Mouse (Mus musculus) stomach, embryonic 14.5 days (tissue): Measurements from ENCODE around the gene Mrpl24. TPM values are rescaled to one million over a fixed set of nuclear protein-coding genes. Genes with fewer than 3 reads are reported as not detected.

Experiments used
- ATAC-seq: fragments of 200-750 bp; cut with Nextera tagmentation; 2 replicates; pipeline ENCODE4 v1.8.0; 2017; ENCODE audit warnings: low read depth, moderate TSS enrichment; ENCODE audit not compliant: insufficient number of reproducible peaks, insufficient read depth, low FRiP score
- H3K27ac ChIP-seq: fragments of 300-500 bp; sonication (generic); 2 replicates; pipeline ENCODE4 v1.5.1; 2014; ENCODE audit warnings: mild to moderate bottlenecking, low read length, moderate library complexity, mixed read lengths
- H3K27me3 ChIP-seq: fragments of 300-500 bp; sonication (generic); 2 replicates; pipeline ENCODE4 v1.6.1; 2014; ENCODE audit warnings: low read length, control low read depth, mixed read lengths; ENCODE audit not compliant: control insufficient read depth, insufficient read depth
- H3K36me3 ChIP-seq: fragments of 300-500 bp; sonication (generic); 2 replicates; pipeline ENCODE4 v1.6.1; 2014; ENCODE audit warnings: mild to moderate bottlenecking, control low read depth, low read length, moderate library complexity, mixed read lengths; ENCODE audit not compliant: control insufficient read depth, insufficient read depth
- H3K4me1 ChIP-seq: fragments of 300-500 bp; sonication (generic); 2 replicates; pipeline ENCODE4 v1.6.1; 2014; ENCODE audit warnings: low read length, control low read depth, mixed read lengths; ENCODE audit not compliant: control insufficient read depth, insufficient read depth
- H3K4me2 ChIP-seq: fragments of 300-500 bp; sonication (generic); replicated peaks from 2 replicates; pipeline ENCODE4 v1.6.1; 2014; ENCODE audit warnings: low read depth, low read length, control low read depth
- H3K4me3 ChIP-seq: fragments of 300-500 bp; sonication (generic); 2 replicates; pipeline ENCODE4 v1.5.1; 2014; ENCODE audit warnings: low read depth, low read length, control low read depth
- H3K9ac ChIP-seq: fragments of 300-500 bp; sonication (generic); replicated peaks from 2 replicates; pipeline ENCODE4 v1.6.1; 2014; ENCODE audit warnings: low read depth, mild to moderate bottlenecking, control low read depth, low read length, moderate library complexity, mixed read lengths
- H3K9me3 ChIP-seq: fragments of 300-500 bp; sonication (generic); 2 replicates; pipeline ENCODE4 v1.6.1; 2016; ENCODE audit warnings: low read depth, low read length, control low read depth; ENCODE audit not compliant: control insufficient read depth
- WGBS: fragments of 180-500 bp; shearing (Covaris S2); extraction: QIAGEN DNeasy Blood & Tissue Kit; methylation state at CpG from one replicate; pipeline ENCODE4 v1.1.7; 2014; 5-methylcytosine and 5-hydroxymethylcytosine counted together
- polyA plus RNA-seq: library from polyadenylated mRNA; unstranded; fragments of >200 nt; fragmentation: Nextera tagmentation; extraction: Ambion mirVana; gene quantifications from 2 replicates; pipeline ENCODE4 v1.2.1, GENCODE M21; 2014

Mrpl24 gene
- polyA plus RNA-seq, 1 experiment from 2014 or later, result 73.5 TPM

DNA sequence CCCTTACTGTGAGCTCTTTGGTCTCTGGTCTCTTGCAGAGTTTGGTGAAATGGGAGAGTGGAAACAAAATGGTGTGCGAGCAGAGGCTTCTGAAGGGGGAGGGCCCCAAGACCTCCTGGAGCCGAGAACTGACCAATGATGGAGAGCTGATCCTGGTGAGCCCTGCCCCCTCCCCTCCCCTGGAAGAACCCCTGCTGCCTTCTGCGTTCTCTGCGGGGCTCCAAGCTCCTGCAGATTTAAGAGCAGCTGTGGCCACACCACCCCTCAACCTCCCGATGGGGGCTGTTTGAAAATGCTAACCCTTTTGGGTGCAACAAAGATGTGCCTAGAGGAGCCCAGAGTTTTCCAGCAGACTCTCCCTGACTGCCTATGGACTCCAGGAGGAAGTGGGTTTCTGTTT, 33.1 kb downstream of the Mrpl24 start:
- Histone ChIP-seq H3K27ac (peak overlapping the region; percentile 59), H3K4me3 (peak overlapping the region; percentile 20), H3K4me2 (peak overlapping the region; percentile 46), H3K36me3 (no peaks in the 10 kb centered on the region), H3K9ac (peak overlapping the region; percentile 32; the same call in 1 of the 2 replicates), H3K27me3 (no peaks in the 10 kb centered on the region), H3K4me1 (peaks cover 38% of the 10 kb centered on the region), H3K9me3 (no peaks in the 10 kb centered on the region)
- WGBS, result 10% methylated on average over 5 of the region's 5 CpGs
- ATAC-seq, result peak; percentile 77; the same call in 1 of the 2 replicates

GRCm38 (mm10) chr3:87958056-87958455, 38.8 kb downstream of the Mrpl24 start:
- Histone ChIP-seq H3K4me1 (peaks cover 23% of the 10 kb centered on the region), H3K36me3 (no peaks in the 10 kb centered on the region), H3K9ac (no peak overlapping the region), H3K27ac (no peak overlapping the region), H3K9me3 (no peaks in the 10 kb centered on the region), H3K4me2 (no peak overlapping the region), H3K27me3 (no peaks in the 10 kb centered on the region), H3K4me3 (no peak overlapping the region)
- ATAC-seq, result no peak
- 17% methylated on average over 1 of the region's 1 CpGs for WGBS

- no peak overlapping the region for H3K4me2 ChIP-seq
- peaks cover 22% of the 10 kb centered on the region for H3K4me1 ChIP-seq
- 18% methylated on average over 4 of the region's 4 CpGs for WGBS
- no peaks in the 10 kb centered on the region for H3K36me3 ChIP-seq
- H3K27me3 ChIP-seq, result no peaks in the 10 kb centered on the region
- H3K9me3 ChIP-seq, result no peaks in the 10 kb centered on the region
- H3K9ac ChIP-seq, result no peak overlapping the region
- no peak for ATAC-seq
- H3K4me3 ChIP-seq, result no peak overlapping the region
- H3K27ac ChIP-seq, result no peak overlapping the region
These were observed 39.2 kb downstream of the Mrpl24 start for GRCm38 (mm10) chr3:87958476-87958875.

GRCm38 (mm10) chr3:87958967-87959366, 39.7 kb downstream of the Mrpl24 start:
- no peak for ATAC-seq

DNA sequence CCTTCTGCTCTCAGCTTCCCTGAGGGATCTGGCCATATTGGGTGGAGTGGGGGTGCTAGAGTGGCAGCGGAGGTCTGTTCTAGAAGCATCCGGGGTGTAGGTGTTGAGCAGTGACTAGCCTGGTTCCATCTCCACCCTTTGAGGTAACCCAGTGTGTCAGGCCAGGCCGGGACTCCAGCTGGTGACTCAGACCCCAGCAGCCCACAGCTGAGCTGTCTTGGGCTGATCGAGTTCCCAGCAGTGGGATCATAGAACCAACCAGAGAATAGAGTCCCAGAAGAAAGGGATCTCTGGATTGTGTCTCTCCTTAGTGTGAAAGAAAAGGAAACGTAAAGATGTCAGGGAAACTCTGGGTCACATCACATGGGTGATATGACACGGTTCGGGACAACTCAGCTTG, 40.1 kb downstream of the Mrpl24 start:
- no peaks in the 10 kb centered on the region for H3K36me3 ChIP-seq
- H3K9me3 ChIP-seq, result no peaks in the 10 kb centered on the region
- peak overlapping the region; percentile 98 for H3K27ac ChIP-seq
- 0 out of 2 replicates have a peak overlapping the region, but pooled peaks have one; percentile 66 for H3K4me2 ChIP-seq
- H3K4me1 ChIP-seq, result peaks cover 22% of the 10 kb centered on the region
- no peak overlapping the region for H3K4me3 ChIP-seq
- ATAC-seq, result no peak
- no peaks in the 10 kb centered on the region for H3K27me3 ChIP-seq
- H3K9ac ChIP-seq, result no peak overlapping the region
- WGBS, result 49% methylated on average over 7 of the region's 7 CpGs

More at GRCm38 (mm10) chr3:87958967-87959366, 39.7 kb downstream of the Mrpl24 start:
- H3K36me3 ChIP-seq, result no peaks in the 10 kb centered on the region
- no peak overlapping the region for H3K9ac ChIP-seq
- no peak overlapping the region for H3K4me3 ChIP-seq
- H3K27me3 ChIP-seq, result no peaks in the 10 kb centered on the region
- peaks cover 22% of the 10 kb centered on the region for H3K4me1 ChIP-seq
- no peak overlapping the region for H3K4me2 ChIP-seq
- H3K9me3 ChIP-seq, result no peaks in the 10 kb centered on the region
- H3K27ac ChIP-seq, result peak overlapping the region; percentile 98; the same call in 1 of the 2 replicates
- 8% methylated on average over 1 of the region's 1 CpGs for WGBS

GRCm38 (mm10) chr3:87960191-87960585, 40.9 kb downstream of the Mrpl24 start:
- no peaks in the 10 kb centered on the region for H3K36me3 ChIP-seq
- peaks cover 22% of the 10 kb centered on the region for H3K4me1 ChIP-seq
- no peak for ATAC-seq
- H3K9ac ChIP-seq, result peak overlapping the region; percentile 52
- H3K4me2 ChIP-seq, result peak overlapping the region; percentile 66
- H3K27me3 ChIP-seq, result no peaks in the 10 kb centered on the region
- peak overlapping the region; percentile 35 for H3K4me3 ChIP-seq
- H3K9me3 ChIP-seq, result no peaks in the 10 kb centered on the region
- H3K27ac ChIP-seq, result peak overlapping the region; percentile 98
- 5% methylated on average over 10 of the region's 10 CpGs for WGBS

DNA sequence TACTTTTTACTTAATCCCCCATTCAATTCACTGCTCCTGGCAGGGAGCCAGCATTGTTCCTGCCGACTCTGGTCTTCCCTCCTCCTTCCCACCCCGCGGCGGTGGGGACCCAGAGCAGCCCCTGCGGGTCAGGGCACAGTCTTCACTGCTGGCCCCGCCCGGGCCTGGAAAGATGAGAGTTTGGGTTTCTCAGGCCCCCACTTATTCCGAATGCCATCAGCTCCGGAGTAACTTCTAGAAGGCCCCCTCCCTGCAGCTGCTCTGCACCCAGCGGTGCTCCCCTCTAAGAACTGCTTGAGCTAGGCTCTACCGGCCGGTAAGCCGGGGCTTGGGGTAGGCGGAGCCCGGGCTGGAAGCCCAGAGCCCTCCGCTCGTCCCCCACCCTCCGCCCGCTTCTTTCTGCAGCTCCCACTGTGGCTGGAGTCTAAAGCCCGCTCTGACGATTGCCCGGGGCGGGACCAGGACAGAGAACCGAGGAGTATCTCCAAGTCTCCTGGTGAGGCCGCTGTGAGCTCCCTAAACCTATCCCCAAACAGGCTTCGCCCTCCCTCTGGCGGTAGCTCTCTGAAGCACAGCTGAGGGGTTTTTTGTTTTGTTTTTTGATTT, 41.4 kb downstream of the Mrpl24 start:
- ATAC-seq, result peak; percentile 97
- Histone ChIP-seq H3K4me1 (peaks cover 22% of the 10 kb centered on the region), H3K27ac (peak overlapping the region; percentile 98), H3K27me3 (no peaks in the 10 kb centered on the region), H3K9me3 (no peaks in the 10 kb centered on the region), H3K9ac (peak overlapping the region; percentile 52), H3K36me3 (no peaks in the 10 kb centered on the region), H3K4me3 (peak overlapping the region; percentile 35), H3K4me2 (peak overlapping the region; percentile 66)
- WGBS, result under 1% methylated on average over 27 of the region's 27 CpGs

- WGBS, result 1% methylated on average over 21 of the region's 21 CpGs
- no peaks in the 10 kb centered on the region for H3K9me3 ChIP-seq
- ATAC-seq, result no peak
- no peak overlapping the region for H3K9ac ChIP-seq
- no peaks in the 10 kb centered on the region for H3K27me3 ChIP-seq
- H3K4me2 ChIP-seq, result peak overlapping the region; percentile 93
- 0 out of 2 replicates have a peak overlapping the region, but pooled peaks have one; percentile 21 for H3K27ac ChIP-seq
- peak overlapping the region; percentile 54 for H3K4me3 ChIP-seq
- H3K4me1 ChIP-seq, result peaks cover 38% of the 10 kb centered on the region
- H3K36me3 ChIP-seq, result no peaks in the 10 kb centered on the region; the same call in 1 of the 2 replicates
These were observed 51.1 kb downstream of the Mrpl24 start for GRCm38 (mm10) chr3:87970184-87970938.
